Mouse (Mus musculus): Measurements from ENCODE around the gene Sstr5. TPM values are rescaled to one million over a fixed set of nuclear protein-coding genes. Genes with fewer than 3 reads are reported as not detected.

Sstr5 gene
- polyA plus RNA-seq, 1 experiment from 2014 or later: 1.0 TPM

Other genes with a start within 250 kb of the Sstr5 start
- gene Baiap3, start 240.9 kb downstream of the Sstr5 start, polyA plus RNA-seq (2014; fragmentation: Nextera tagmentation; extraction: Ambion mirVana): 0.35 and 0.63 TPM in 2 replicates
- 471 and 482 TPM in 2 replicates for gene Ube2i, start 222.7 kb downstream of the Sstr5 start, polyA plus RNA-seq (2014; fragmentation: Nextera tagmentation; extraction: Ambion mirVana)
- not detected in 2 replicates for gene Prss34, start 198.9 kb downstream of the Sstr5 start, polyA plus RNA-seq (2014; fragmentation: Nextera tagmentation; extraction: Ambion mirVana)
- not detected in 2 replicates for gene Prss28, start 188.6 kb downstream of the Sstr5 start, polyA plus RNA-seq (2014; fragmentation: Nextera tagmentation; extraction: Ambion mirVana)
- gene Prss29, start 178.6 kb downstream of the Sstr5 start, polyA plus RNA-seq (2014; fragmentation: Nextera tagmentation; extraction: Ambion mirVana): not detected in 2 replicates
- gene Tpsab1, start 151.7 kb downstream of the Sstr5 start, polyA plus RNA-seq (2014; fragmentation: Nextera tagmentation; extraction: Ambion mirVana): not detected in 2 replicates
- gene Tpsb2, start 131.0 kb downstream of the Sstr5 start, polyA plus RNA-seq (2014; fragmentation: Nextera tagmentation; extraction: Ambion mirVana): not detected in 2 replicates
- 0.69 and 1.6 TPM in 2 replicates for gene Tpsg1, start 128.0 kb downstream of the Sstr5 start, polyA plus RNA-seq (2014; fragmentation: Nextera tagmentation; extraction: Ambion mirVana)
- 10.3 and 10.6 TPM in 2 replicates for gene Cacna1h, start 63.5 kb downstream of the Sstr5 start, polyA plus RNA-seq (2014; fragmentation: Nextera tagmentation; extraction: Ambion mirVana)
- 0.97 and 1.2 TPM in 2 replicates for gene Tekt4, start 42.7 kb downstream of the Sstr5 start, polyA plus RNA-seq (2014; fragmentation: Nextera tagmentation; extraction: Ambion mirVana)
- 2.0 and 2.9 TPM in 2 replicates for gene Sox8, start 73.4 kb upstream of the Sstr5 start, polyA plus RNA-seq (2014; fragmentation: Nextera tagmentation; extraction: Ambion mirVana)
- gene Lmf1, start 81.8 kb upstream of the Sstr5 start, polyA plus RNA-seq (2014; fragmentation: Nextera tagmentation; extraction: Ambion mirVana): 32.8 and 34.9 TPM in 2 replicates
- 2.1 and 2.7 TPM in 2 replicates for gene Gng13, start 219.9 kb upstream of the Sstr5 start, polyA plus RNA-seq (2014; fragmentation: Nextera tagmentation; extraction: Ambion mirVana)
- gene Chtf18, start 230.1 kb upstream of the Sstr5 start, polyA plus RNA-seq (2014; fragmentation: Nextera tagmentation; extraction: Ambion mirVana): 12.6 and 12.8 TPM in 2 replicates
- 11.7 and 12.9 TPM in 2 replicates for gene Rpusd1, start 230.4 kb upstream of the Sstr5 start, polyA plus RNA-seq (2014; fragmentation: Nextera tagmentation; extraction: Ambion mirVana)
- not detected in 2 replicates for gene Mslnl, start 238.8 kb upstream of the Sstr5 start, polyA plus RNA-seq (2014; fragmentation: Nextera tagmentation; extraction: Ambion mirVana)